ENCODE assay signal across 27 mouse cellular contexts in the genomic region with DNA sequence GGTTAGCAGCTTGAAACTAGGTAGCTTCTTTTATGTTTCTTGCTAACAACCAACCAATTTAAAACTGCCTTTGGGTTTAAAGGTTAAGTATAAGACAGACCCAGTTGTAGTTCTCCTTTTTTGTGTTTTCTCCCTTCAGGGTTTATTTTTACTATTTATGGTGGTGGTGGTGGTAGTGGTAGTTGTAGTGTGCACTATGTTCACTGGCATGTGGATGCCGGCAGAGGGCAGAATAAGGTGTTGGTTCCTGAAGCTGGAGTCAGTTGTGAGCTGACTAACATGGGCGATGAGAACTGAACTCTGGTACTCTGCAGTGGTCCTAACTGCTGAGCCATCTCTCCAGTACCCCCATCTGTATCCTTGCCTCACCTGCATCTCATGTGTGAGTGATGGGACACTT. TPM values are rescaled to one million over a fixed set of nuclear protein-coding genes. Genes with fewer than 3 reads are reported as not detected.
DNase-seq lines count a peak whose midpoint lies in the region; ATAC-seq and TF ChIP-seq lines count a peak whose summit lies in the region.
"Had no signal": no experiment of that assay in that cellular context is flagged by ENCODE, and none has a peak within 500 bp of the region (broad histone marks: within the 10 kb centered on the region; RNA-seq: fewer than 3 reads in every experiment).

No protein-coding gene starts in this region.

- TF ChIP-seq EP300 in ES-Bruce4 (IDR thresholded peaks at IDR 0.05; ENCODE audit: insufficient read depth, low read depth, low read length), result no peak
- TF ChIP-seq EP300 in liver, embryonic 14.5 days (IDR thresholded peaks at IDR 0.05; ENCODE audit: low read depth), result no peak

- peaks cover 21% of the 10 kb centered on the region; the same call in 1 of the 2 replicates for H3K79me2 ChIP-seq in liver, adult 2 months (ENCODE audit: control insufficient read depth, insufficient read depth, low read length)

- peak; percentile 17 for DNase-seq in liver, adult 2 months (ENCODE audit: extremely low read depth, low read depth, low spot score)
- no peak for DNase-seq in liver
- no peak for DNase-seq in liver, embryonic 14.5 days (ENCODE audit: low read depth in 3 of 3, low spot score in 3 of 3)
- DNase-seq: cerebellum, adult 2 months; cerebellum, postnatal 14 days; kidney, adult 11 months; kidney, postnatal 25 days; lung, adult 2 months; lung, postnatal 10 days; right cerebral cortex, adult 18-20 months had no signal

- no peaks in the 10 kb centered on the region for H3K9me3 ChIP-seq in erythroblast, embryonic 14.5 days (ENCODE audit: control insufficient read depth, low read length)
- no peaks in the 10 kb centered on the region for H3K9me3 ChIP-seq in ES-Bruce4 (replicated peaks; ENCODE audit: control insufficient read depth, insufficient read depth, low read length, poor library complexity, severe bottlenecking)
- no peaks in the 10 kb centered on the region for H3K9me3 ChIP-seq in liver, embryonic 14.5 days (ENCODE audit: control insufficient read depth, low read length)
- no peaks in the 10 kb centered on the region for H3K9me3 ChIP-seq in neural tube, embryonic 15.5 days (replicated peaks)
- H3K9me3 ChIP-seq in hindbrain, embryonic 13.5 days, result no peaks in the 10 kb centered on the region
- H3K9me3 ChIP-seq: forebrain, embryonic 13.5 days; heart, embryonic 15.5 days; kidney, embryonic 15.5 days; limb, embryonic 12.5 days had no signal

- TF ChIP-seq CTCF in liver, adult 2 months (IDR thresholded peaks at IDR 0.05; ENCODE audit: low read depth, low read length), result no peak
- TF ChIP-seq CTCF in ES-Bruce4 (IDR thresholded peaks at IDR 0.05; ENCODE audit: low read depth, low read length), result peak; percentile 15
- TF ChIP-seq CTCF in liver, embryonic 14.5 days (IDR thresholded peaks at IDR 0.05; ENCODE audit: low read depth), result no peak

- peak overlapping the region; percentile 28 for H3K4me2 ChIP-seq in liver, embryonic 14.5 days (ENCODE audit: low read depth)
- no peak overlapping the region for H3K4me2 ChIP-seq in neural tube, embryonic 15.5 days
- H3K4me2 ChIP-seq in hindbrain, embryonic 13.5 days, result no peak overlapping the region
- H3K4me2 ChIP-seq: forebrain, embryonic 13.5 days; heart, embryonic 15.5 days; hindbrain, embryonic 14.5 days; kidney, embryonic 15.5 days; limb, embryonic 12.5 days; midbrain, embryonic 11.5 days had no signal

- no peak overlapping the region for H3K27ac ChIP-seq in liver, adult 2 months (replicated peaks; ENCODE audit: insufficient read depth, low read depth, low read length)
- H3K27ac ChIP-seq in ES-Bruce4 (ENCODE audit: insufficient read depth, low read length), result no peak overlapping the region
- no peak overlapping the region for H3K27ac ChIP-seq in liver, embryonic 14.5 days
- H3K27ac ChIP-seq in neural tube, embryonic 15.5 days (replicated peaks), result no peak overlapping the region
- H3K27ac ChIP-seq in hindbrain, embryonic 13.5 days, result no peak overlapping the region
- H3K27ac ChIP-seq: forebrain, embryonic 13.5 days; hindbrain, embryonic 14.5 days; kidney, embryonic 15.5 days; layer of hippocampus, adult 2 months; left cerebral cortex, adult 2 months; limb, embryonic 12.5 days; macrophage; stomach, postnatal 0 days had no signal

- ATAC-seq in erythroblast, adult 5-6 weeks (replicated peaks; ENCODE audit: low FRiP score, poor library complexity, severe bottlenecking), result no peak
- no peak for ATAC-seq in liver, embryonic 14.5 days (ENCODE audit: insufficient read depth)
- no peak for ATAC-seq in neural tube, embryonic 15.5 days (ENCODE audit: low FRiP score)
- ATAC-seq in hindbrain, embryonic 13.5 days (ENCODE audit: low FRiP score), result no peak
- ATAC-seq: forebrain, embryonic 13.5 days; inflammation-experienced regulatory T-cells, adult 6 months; midbrain, embryonic 16.5 days had no signal

- no peak overlapping the region for H3K9ac ChIP-seq in liver, adult 2 months (ENCODE audit: low read depth, low read length)
- H3K9ac ChIP-seq in ES-Bruce4 (ENCODE audit: low read depth, poor library complexity, severe bottlenecking), result no peak overlapping the region
- no peak overlapping the region for H3K9ac ChIP-seq in liver, embryonic 14.5 days (replicated peaks)
- H3K9ac ChIP-seq in neural tube, embryonic 15.5 days (replicated peaks), result no peak overlapping the region
- no peak overlapping the region for H3K9ac ChIP-seq in hindbrain, embryonic 13.5 days
- H3K9ac ChIP-seq: forebrain, embryonic 13.5 days; heart, embryonic 15.5 days; hindbrain, embryonic 14.5 days; kidney, embryonic 15.5 days; limb, embryonic 12.5 days had no signal

- no peaks in the 10 kb centered on the region for H3K27me3 ChIP-seq in erythroblast, embryonic 14.5 days (ENCODE audit: control insufficient read depth)
- H3K27me3 ChIP-seq in liver, adult 2 months (ENCODE audit: control insufficient read depth, insufficient read depth, low read length), result no peaks in the 10 kb centered on the region
- no peaks in the 10 kb centered on the region for H3K27me3 ChIP-seq in ES-Bruce4 (ENCODE audit: control insufficient read depth, insufficient read depth, low read length, poor library complexity, severe bottlenecking)
- no peaks in the 10 kb centered on the region for H3K27me3 ChIP-seq in liver, embryonic 14.5 days (ENCODE audit: control insufficient read depth, insufficient read depth, low read length)
- H3K27me3 ChIP-seq in neural tube, embryonic 15.5 days (replicated peaks), result no peaks in the 10 kb centered on the region
- H3K27me3 ChIP-seq in hindbrain, embryonic 13.5 days, result no peaks in the 10 kb centered on the region
- H3K27me3 ChIP-seq: forebrain, embryonic 13.5 days; heart, embryonic 15.5 days; kidney, embryonic 15.5 days; limb, embryonic 12.5 days had no signal

- WGBS in liver, adult 2 months, result 78% methylated on average over 2 of the region's 2 CpGs
- WGBS in liver, embryonic 14.5 days (ENCODE audit: insufficient replicate concordance), result 83% methylated on average over 2 of the region's 2 CpGs
- 98% methylated on average over 2 of the region's 2 CpGs for WGBS in neural tube, embryonic 15.5 days
- WGBS in hindbrain, embryonic 13.5 days, result 92% methylated on average over 2 of the region's 2 CpGs

- H3K4me3 ChIP-seq in erythroblast, embryonic 14.5 days (replicated peaks), result peak overlapping the region; percentile 25
- H3K4me3 ChIP-seq in liver, adult 2 months (ENCODE audit: insufficient read depth, low read depth, low read length), result no peak overlapping the region
- H3K4me3 ChIP-seq in ES-Bruce4 (ENCODE audit: low read depth, low read length), result no peak overlapping the region
- no peak overlapping the region; a peak in 1 of 4 replicates for H3K4me3 ChIP-seq in liver, embryonic 14.5 days (ENCODE audit: insufficient read depth in 1 of 2, low read depth in 2 of 2, low read length in 2 of 2)
- no peak overlapping the region for H3K4me3 ChIP-seq in neural tube, embryonic 15.5 days (replicated peaks)
- H3K4me3 ChIP-seq in hindbrain, embryonic 13.5 days, result no peak overlapping the region
- H3K4me3 ChIP-seq: forebrain, embryonic 13.5 days; heart, embryonic 15.5 days; kidney, embryonic 15.5 days; layer of hippocampus, adult 2 months; left cerebral cortex, adult 2 months; limb, embryonic 12.5 days had no signal

- peaks cover 73% of the 10 kb centered on the region for H3K4me1 ChIP-seq in erythroblast, embryonic 14.5 days (ENCODE audit: control insufficient read depth)
- H3K4me1 ChIP-seq in liver, adult 2 months (ENCODE audit: control insufficient read depth, insufficient read depth, low read length), result peaks cover 30% of the 10 kb centered on the region
- H3K4me1 ChIP-seq in ES-Bruce4 (ENCODE audit: control insufficient read depth, insufficient read depth, low read length), result no peaks in the 10 kb centered on the region
- H3K4me1 ChIP-seq in liver, embryonic 14.5 days (replicated peaks; ENCODE audit: control insufficient read depth in 2 of 2, insufficient read depth in 2 of 2, low read length in 1 of 2), result peaks cover 48 to 50% of the 10 kb centered on the region in 2 experiments
- H3K4me1 ChIP-seq in neural tube, embryonic 15.5 days, result peaks cover 23% of the 10 kb centered on the region
- peaks cover 22% of the 10 kb centered on the region for H3K4me1 ChIP-seq in hindbrain, embryonic 13.5 days (replicated peaks)

- no peak for TF ChIP-seq POLR2A in liver, adult 2 months (IDR thresholded peaks at IDR 0.05; ENCODE audit: extremely low read depth, insufficient read depth, low read length)
- no peak for TF ChIP-seq POLR2A in ES-Bruce4 (IDR thresholded peaks at IDR 0.05; ENCODE audit: insufficient read depth, low read length)

- peaks cover 88% of the 10 kb centered on the region for H3K36me3 ChIP-seq in erythroblast, embryonic 14.5 days (ENCODE audit: control insufficient read depth)
- peaks cover 12% of the 10 kb centered on the region; the same call in 1 of the 2 replicates for H3K36me3 ChIP-seq in liver, adult 2 months (ENCODE audit: control insufficient read depth, insufficient read depth, low read length)
- peaks cover 14% of the 10 kb centered on the region for H3K36me3 ChIP-seq in ES-Bruce4 (ENCODE audit: control insufficient read depth, insufficient read depth, low read length, poor library complexity, severe bottlenecking)
- H3K36me3 ChIP-seq in liver, embryonic 14.5 days (replicated peaks; ENCODE audit: control insufficient read depth, insufficient read depth, low read depth), result peaks cover 36% of the 10 kb centered on the region
- peaks cover 18% of the 10 kb centered on the region for H3K36me3 ChIP-seq in neural tube, embryonic 15.5 days
- H3K36me3 ChIP-seq in hindbrain, embryonic 13.5 days, result peaks cover 23% of the 10 kb centered on the region

RNA-seq across cellular contexts. Expression of a gene that starts 49.0 kb away (rescaled TPM):
- polyA plus RNA-seq in erythroblast, embryonic 14.5 days (2012), result not detected in 2 replicates
- total RNA-seq in erythroblast, adult 5-6 weeks (2015; ENCODE audit: low replicate concordance), result not detected in 2 replicates
- total RNA-seq in erythroblast, adult 5-6 weeks (2017; ENCODE audit: low replicate concordance), result not detected in 2 replicates
- under 0.01 and 0.09 TPM in 2 replicates for total RNA-seq in liver, adult 2 months (2014; rRNA removed)
- polyA plus RNA-seq in liver, adult 2 months (2012; rRNA removed), result 0.06 and 0.10 TPM in 2 replicates
- polyA plus RNA-seq in ES-Bruce4 (2011; ENCODE audit: insufficient read depth, insufficient read length, low read depth, missing spikeins), result 1.1 and 1.2 TPM in 2 replicates
- polyA plus RNA-seq in liver, embryonic 14.5 days (2012; rRNA removed), result 0.03 and 0.04 TPM in 2 replicates
- 0.09 and 0.22 TPM in 2 replicates for polyA plus RNA-seq in liver, embryonic 14.5 days (2014; fragmentation: Nextera tagmentation; extraction: Ambion mirVana)
- 1.3 and 2.3 TPM in 2 replicates for polyA plus RNA-seq in neural tube, embryonic 15.5 days (2015; fragmentation: Nextera tagmentation; extraction: Ambion mirVana)
- 2.9 and 3.9 TPM in 2 replicates for polyA plus RNA-seq in hindbrain, embryonic 13.5 days (2015; fragmentation: Nextera tagmentation; extraction: Ambion mirVana)
- polyA plus RNA-seq: macrophage had no signal
